Mouse (Mus musculus): ENCODE data around the gene Mybbp1a.
"Not testable (repeated sequence)": the region's sequence is repeated elsewhere in the genome, so short reads cannot be mapped to it uniquely, and the experiment has no call there.

The Mybbp1a gene

DNA sequence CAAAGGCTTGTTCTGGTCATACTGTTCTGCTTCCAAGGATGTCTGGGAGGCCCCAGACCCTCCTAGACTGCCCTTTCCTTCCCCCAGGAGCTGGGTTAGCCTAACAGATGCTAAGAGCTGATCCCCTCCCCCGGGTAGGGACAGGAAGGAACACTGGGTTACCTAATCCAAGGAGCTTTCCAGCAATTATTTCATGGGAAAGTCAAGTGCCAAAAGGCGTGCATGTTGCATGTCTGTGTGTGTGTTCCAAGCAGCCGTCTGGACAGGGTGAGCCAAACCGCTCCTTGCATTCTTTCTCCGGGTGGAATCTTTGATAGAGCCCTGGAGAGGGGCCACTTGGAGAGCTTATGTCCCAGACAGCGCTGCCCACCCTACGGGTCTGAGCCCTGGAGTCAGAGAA is 28.1 kb upstream of the Mybbp1a start:
- no peak for DNase-seq (ENCODE audit: extremely low spot score, low spot score)

GRCm38 (mm10) chr11:72413601-72414190 is 27.5 kb upstream of the Mybbp1a start:
- DNase-seq (ENCODE audit: extremely low spot score, low spot score) = no peak

DNA sequence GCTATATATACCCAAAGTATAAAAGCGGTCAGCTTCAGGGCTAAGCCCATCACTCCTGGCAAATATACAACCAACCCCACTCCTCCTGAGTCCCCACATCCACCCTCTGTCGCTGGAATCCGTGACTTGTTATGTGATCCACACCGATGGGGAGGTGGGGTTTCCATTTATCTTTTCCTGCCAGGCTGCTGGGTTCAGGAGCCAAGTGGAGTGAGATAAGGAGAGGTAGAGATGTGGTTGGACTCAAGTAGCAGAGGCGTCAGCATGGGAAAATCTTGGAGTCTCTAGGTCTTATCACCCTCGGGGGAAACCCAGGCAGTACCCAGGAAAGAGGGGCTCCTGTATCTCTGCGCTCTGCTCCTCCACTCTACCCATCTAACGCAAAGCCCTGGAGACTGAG is 26.0 kb upstream of the Mybbp1a start:
- no peak for DNase-seq (ENCODE audit: extremely low spot score, low spot score)

DNA sequence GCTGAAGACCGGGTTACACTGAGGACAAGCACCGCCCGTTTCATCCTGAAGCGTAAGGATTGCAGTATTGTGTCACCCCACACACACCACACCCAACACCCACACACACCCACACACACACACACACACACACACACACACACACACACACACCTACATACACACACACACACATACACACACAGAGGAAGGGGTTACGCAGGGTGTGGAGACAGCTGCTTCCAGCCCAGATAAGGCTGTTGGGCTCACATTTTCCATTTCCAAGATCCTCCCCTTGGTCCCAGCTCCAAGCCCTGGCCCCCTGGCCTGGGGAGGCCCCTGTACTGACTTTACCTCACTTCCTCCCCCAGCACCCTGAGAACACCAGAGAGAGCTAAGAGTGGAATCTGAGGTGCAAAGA is 24.5 kb upstream of the Mybbp1a start:
- no peak for DNase-seq (ENCODE audit: extremely low spot score, low spot score)

GRCm38 (mm10) chr11:72417376-72417775 is 23.8 kb upstream of the Mybbp1a start:
- DNase-seq (ENCODE audit: extremely low spot score, low spot score) = no peak

GRCm38 (mm10) chr11:72418227-72418626 is 22.9 kb upstream of the Mybbp1a start:
- no peak for DNase-seq (ENCODE audit: extremely low spot score, low spot score)

GRCm38 (mm10) chr11:72419006-72419405 is 22.1 kb upstream of the Mybbp1a start:
- no peak for DNase-seq (ENCODE audit: extremely low spot score, low spot score)

- DNase-seq (ENCODE audit: extremely low spot score, low spot score) = no peak
Observed at GRCm38 (mm10) chr11:72420460-72421122, 20.6 kb upstream of the Mybbp1a start.

DNA sequence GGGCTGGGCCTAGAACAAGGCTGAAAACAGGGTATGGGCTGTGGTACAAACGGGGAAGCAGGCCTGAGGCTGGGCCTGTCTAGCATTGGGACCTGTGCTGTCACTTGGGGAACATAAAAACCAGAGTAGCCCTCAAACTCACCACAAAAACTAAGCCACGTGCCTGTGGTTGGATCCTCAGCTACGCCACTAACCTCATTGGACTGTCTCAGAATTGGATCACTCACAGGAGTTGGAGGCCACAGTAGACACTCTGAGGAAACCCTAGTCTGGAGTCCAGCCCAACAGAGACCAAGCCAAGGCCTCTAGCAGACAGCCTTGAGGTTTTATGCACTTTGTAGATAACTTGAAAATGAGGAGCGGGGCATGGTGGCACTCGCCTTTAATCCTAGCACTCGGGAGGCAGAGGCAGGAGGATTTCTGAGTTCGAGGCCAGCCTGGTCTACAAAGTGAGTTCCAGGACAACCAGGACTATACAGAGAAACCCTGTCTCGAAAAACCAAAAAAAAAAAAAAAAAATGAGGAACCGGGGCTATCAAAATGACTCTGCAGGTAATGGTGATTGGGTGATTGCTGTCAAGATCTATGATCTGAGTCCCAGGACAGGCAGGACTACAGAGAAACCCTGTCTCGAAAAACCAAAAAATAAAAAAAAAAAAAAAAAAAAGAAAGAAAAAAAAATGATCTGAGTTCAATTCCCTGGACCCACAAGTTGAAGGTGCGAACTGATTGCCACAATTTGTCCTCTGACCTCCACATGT is 19.5 kb upstream of the Mybbp1a start:
- no peak for DNase-seq (ENCODE audit: extremely low spot score, low spot score)

DNA sequence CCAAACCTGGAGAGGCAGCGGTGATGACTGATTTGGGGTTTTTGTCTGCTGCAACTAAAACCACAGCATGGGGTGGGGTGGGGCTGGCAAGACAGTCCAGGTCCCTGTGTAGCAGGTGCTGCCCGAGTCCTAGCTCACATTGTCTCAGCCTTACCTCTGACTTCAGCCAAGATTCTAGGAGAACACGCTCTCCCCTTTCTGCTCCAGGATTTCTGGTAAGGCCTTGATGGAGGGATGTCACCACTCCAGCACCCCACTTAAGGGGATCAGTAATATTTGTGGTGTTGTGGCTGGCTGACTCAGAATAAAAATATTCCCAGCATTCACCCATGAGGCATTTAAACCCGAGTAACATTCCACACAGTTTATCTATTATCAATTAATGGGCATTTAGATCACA is 17.5 kb upstream of the Mybbp1a start:
- no peak for DNase-seq (ENCODE audit: extremely low spot score, low spot score)

DNA sequence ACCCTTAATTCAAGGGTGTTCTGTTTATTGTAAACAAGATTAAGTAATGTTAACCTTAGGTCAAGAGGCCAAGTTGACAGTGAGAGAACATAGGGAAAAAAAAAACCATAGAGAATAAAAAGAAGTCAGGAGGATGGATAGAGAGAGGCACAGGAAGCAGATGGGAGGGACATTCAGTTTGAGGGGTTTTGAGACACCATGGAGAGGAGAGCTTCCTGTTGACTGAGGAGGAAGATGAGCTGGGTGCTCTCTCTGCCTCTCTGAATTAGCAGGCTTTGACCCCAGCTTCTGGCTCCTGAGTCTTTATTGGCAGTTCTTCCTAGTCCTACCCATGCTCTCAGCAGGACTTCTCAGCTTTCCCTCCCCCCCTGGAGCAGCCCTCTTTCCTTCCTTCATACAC is 16.0 kb upstream of the Mybbp1a start:
- no peak for DNase-seq (ENCODE audit: extremely low spot score, low spot score)

- no peak for DNase-seq (ENCODE audit: extremely low spot score, low spot score)
Observed at GRCm38 (mm10) chr11:72426884-72427283, 14.3 kb upstream of the Mybbp1a start.

GRCm38 (mm10) chr11:72428694-72429093 is 12.5 kb upstream of the Mybbp1a start:
- DNase-seq (ENCODE audit: extremely low spot score, low spot score) = peak; percentile 71

- peak; percentile 72 for DNase-seq (ENCODE audit: extremely low spot score, low spot score)
Observed at GRCm38 (mm10) chr11:72429288-72429690, 11.9 kb upstream of the Mybbp1a start.

DNA sequence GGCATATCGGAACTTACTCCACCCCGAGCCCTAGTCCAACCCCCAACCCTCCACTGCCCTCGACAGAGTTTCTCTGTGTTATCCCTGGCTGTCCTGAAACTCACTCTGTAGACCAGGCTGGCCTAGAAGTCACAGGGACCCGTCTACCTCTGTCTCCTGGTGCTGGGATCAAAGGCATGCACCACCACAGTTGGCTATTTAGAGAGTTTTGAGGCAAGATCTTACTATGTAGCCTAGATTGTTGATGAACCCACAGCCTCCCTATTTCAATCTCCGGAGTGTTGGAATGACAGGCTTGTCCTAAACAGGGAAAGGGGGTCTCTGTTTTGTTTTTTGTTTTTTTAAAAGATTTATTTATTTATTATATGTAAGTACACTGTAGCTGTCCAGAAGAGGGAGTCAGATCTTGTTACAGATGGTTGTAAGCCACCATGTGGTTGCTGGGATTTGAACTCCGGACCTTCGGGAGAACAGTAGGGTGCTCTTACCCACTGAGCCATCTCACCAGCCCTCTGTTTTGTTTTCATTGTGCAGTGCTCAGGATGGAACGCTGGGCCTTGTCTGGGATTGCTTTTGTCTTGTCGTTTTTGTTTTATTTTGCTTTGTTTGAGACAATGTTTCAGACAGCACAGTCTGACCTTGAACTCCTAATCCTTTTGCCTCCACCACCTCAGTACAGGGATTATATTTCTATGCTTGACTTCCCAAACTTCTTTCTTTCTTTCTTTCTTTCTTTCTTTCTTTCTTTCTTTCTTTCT is 10.7 kb upstream of the Mybbp1a start:
- not testable (repeated sequence) for DNase-seq (ENCODE audit: extremely low spot score, low spot score)

GRCm38 (mm10) chr11:72434963-72435693 is 6.0 kb upstream of the Mybbp1a start, which contains the start of gene Ggt6:
Gene Ggt6, plus strand, starts transcription at chr11:72435526.
- DNase-seq (ENCODE audit: extremely low spot score, low spot score) = no peak

- DNase-seq (ENCODE audit: extremely low spot score, low spot score) = no peak
Observed at GRCm38 (mm10) chr11:72435694-72436045, 5.5 kb upstream of the Mybbp1a start.

GRCm38 (mm10) chr11:72436271-72436670 is 4.9 kb upstream of the Mybbp1a start:
- DNase-seq (ENCODE audit: extremely low spot score, low spot score) = no peak

GRCm38 (mm10) chr11:72436756-72437650 is 4.2 kb upstream of the Mybbp1a start:
- DNase-seq (ENCODE audit: extremely low spot score, low spot score) = no peak

DNA sequence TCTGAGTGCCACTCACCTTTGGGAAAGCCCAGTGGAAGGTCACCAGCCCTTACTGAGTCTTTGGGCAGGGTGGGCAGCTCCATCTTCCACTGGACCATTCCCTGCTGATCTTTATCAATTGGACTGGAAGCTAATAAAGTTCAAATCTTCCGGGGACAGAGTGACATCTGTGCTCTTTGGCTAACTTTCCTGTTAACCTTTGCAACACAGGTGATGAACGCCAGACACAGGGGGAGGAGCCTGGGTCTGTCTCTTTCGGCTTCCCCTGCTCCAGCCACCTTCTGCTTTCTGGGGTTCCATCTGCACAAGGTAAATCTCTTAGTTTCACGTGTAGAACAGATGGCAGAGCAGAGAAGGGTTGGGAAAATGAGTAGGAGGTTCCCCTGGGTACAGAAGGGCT is 2.7 kb upstream of the Mybbp1a start:
- no peak for DNase-seq (ENCODE audit: extremely low spot score, low spot score)

Measured in neural tube, embryonic 10.5 days (tissue).